Mouse (Mus musculus): ENCODE measurements at regions not wholly inside any gene's neighbourhood (a gene's known extent, or its start where the extent isn't known, plus 50 kb on each side); places are given as distances from the start of the nearest gene placed in this dataset.

DNA sequence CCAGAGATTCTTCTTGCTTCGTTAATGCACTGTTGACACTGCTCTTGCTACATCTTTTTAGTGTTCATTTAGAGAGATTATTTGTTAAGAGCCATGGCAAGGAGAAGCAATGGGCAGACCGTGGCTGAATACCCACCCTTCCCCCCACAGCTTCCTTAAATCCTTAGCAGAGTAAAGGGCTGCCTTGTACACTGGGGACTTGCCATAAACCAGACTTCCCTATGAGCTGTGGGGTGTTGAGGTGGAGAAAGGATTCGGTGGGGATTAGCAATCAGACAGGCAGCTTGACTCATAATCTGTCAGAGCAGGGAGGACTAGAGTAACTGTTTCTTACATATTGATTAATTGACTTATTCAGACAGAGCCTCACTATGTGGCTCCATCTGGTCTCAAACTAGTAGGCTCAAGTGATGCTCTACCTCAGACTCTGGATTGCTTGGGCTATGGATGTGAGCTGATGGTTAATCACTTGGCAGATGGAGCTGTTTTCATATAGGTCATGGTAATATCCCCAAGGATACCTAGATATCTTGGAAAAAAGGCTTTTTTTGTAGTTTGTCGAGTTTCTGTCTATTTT, 166.7 kb downstream of the Cmpk2 start:
- dilution Hi-C loops (cut with MboI; ENCODE audit: extremely low pct_ligation_motif_present, extremely low pct_unique_long_range_greater_than_20kb, low sequenced_read_pairs) (no loop called here), in situ Hi-C loops (cut with MboI; ENCODE audit: low pct_ligation_motif_present, low pct_unique_long_range_greater_than_20kb, low sequenced_read_pairs) (no loop called here)
- H3K27ac ChIP-seq (ENCODE audit: insufficient read depth, low read depth) = no peak overlapping the region

DNA sequence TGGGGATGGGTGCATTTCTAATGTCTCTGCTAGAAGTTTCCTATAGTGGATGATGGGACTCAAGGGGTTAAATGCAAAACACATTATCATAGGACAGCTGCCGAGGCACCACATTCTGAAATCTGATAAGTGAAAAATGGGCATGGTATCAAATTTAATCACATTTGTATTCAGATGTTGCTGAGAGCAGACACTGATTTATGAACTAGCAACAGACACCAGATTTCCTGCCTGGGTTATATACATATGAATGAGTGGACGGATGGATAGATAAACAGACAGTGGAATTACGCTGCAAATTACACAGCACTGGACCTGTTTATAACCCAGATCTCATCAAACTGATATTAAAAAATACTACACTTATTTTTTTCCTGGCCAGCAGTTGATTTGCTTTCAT, 166.2 kb downstream of the Cmpk2 start:
- H3K9ac ChIP-seq (ENCODE audit: insufficient read depth, low read depth) = no peak overlapping the region
- no peak overlapping the region for H3K4me3 ChIP-seq (replicated peaks in 1 of 3; ENCODE audit: low read depth in 2 of 3, low read length in 2 of 3, poor library complexity in 1 of 3)
- no peaks in the 10 kb centered on the region for H3K9me3 ChIP-seq (replicated peaks; ENCODE audit: low read length)
- no peak overlapping the region for H3K4me2 ChIP-seq (ENCODE audit: insufficient read depth, low read depth, poor library complexity, severe bottlenecking)
- in situ Hi-C loops (cut with MboI; ENCODE audit: low pct_ligation_motif_present, low pct_unique_long_range_greater_than_20kb, low sequenced_read_pairs) = no loop called here
- H3K27ac ChIP-seq (ENCODE audit: insufficient read depth, low read depth) = no peak overlapping the region
- TF ChIP-seq BHLHE40 (IDR thresholded peaks at IDR 0.05; ENCODE audit: low read depth, low read length) = no peak
- no peaks in the 10 kb centered on the region for H3K36me3 ChIP-seq (replicated peaks in 1 of 2; ENCODE audit: control insufficient read depth in 1 of 2, insufficient read depth in 1 of 2, low read length in 1 of 2)
- H3K79me2 ChIP-seq (replicated peaks; ENCODE audit: control insufficient read depth, extremely low read depth, insufficient read depth, poor library complexity, severe bottlenecking) = no peaks in the 10 kb centered on the region
- no peak for DNase-seq (ENCODE audit: extremely low read depth)
- dilution Hi-C loops (cut with MboI; ENCODE audit: extremely low pct_ligation_motif_present, extremely low pct_unique_long_range_greater_than_20kb, low sequenced_read_pairs) = no loop called here
- H3K27me3 ChIP-seq (replicated peaks) = no peaks in the 10 kb centered on the region
- no peaks in the 10 kb centered on the region for H3K4me1 ChIP-seq (ENCODE audit: control insufficient read depth in 1 of 2, insufficient read depth in 2 of 2)

More for the DNA sequence above, 166.7 kb downstream of the Cmpk2 start:
- H3K9ac ChIP-seq (ENCODE audit: insufficient read depth, low read depth) = no peak overlapping the region
- H3K79me2 ChIP-seq (replicated peaks; ENCODE audit: control insufficient read depth, extremely low read depth, insufficient read depth, poor library complexity, severe bottlenecking) = no peaks in the 10 kb centered on the region
- no peak overlapping the region for H3K4me2 ChIP-seq (ENCODE audit: insufficient read depth, low read depth, poor library complexity, severe bottlenecking)
- H3K4me3 ChIP-seq (replicated peaks in 1 of 3; ENCODE audit: low read depth in 2 of 3, low read length in 2 of 3, poor library complexity in 1 of 3) = no peak overlapping the region
- no peak for DNase-seq (ENCODE audit: extremely low read depth)
- TF ChIP-seq SIN3A (IDR thresholded peaks at IDR 0.05; ENCODE audit: low read length) (no peak), MAZ (IDR thresholded peaks at IDR 0.05; ENCODE audit: low read depth, low read length) (no peak), RCOR1 (conservative IDR thresholded peaks at IDR 0.05; ENCODE audit: low read depth, low read length) (no peak), MAX (IDR thresholded peaks at IDR 0.05; ENCODE audit: low read length) (no peak), RAD21 (IDR thresholded peaks at IDR 0.05; ENCODE audit: low read depth, low read length) (no peak), CHD1 (IDR thresholded peaks at IDR 0.05; ENCODE audit: low read depth, low read length) (no peak), E2F4 (IDR thresholded peaks at IDR 0.05; ENCODE audit: insufficient replicate concordance, low read depth, low read length) (no peak), NRF1 (IDR thresholded peaks at IDR 0.05; ENCODE audit: low read depth, low read length) (no peak), ZMIZ1 (IDR thresholded peaks at IDR 0.05; ENCODE audit: low read depth, low read length) (no peak), POLR2A (IDR thresholded peaks at IDR 0.05; ENCODE audit: low read depth, low read length) (no peak), MAFK (IDR thresholded peaks at IDR 0.05; ENCODE audit: insufficient replicate concordance, low read length) (no peak), NELFE (IDR thresholded peaks at IDR 0.05; ENCODE audit: low read depth, low read length) (no peak), CTCF (conservative IDR thresholded peaks at IDR 0.05 in 1 of 2, IDR thresholded peaks at IDR 0.05 in 1 of 2; ENCODE audit: low read depth in 2 of 2, low read length in 2 of 2) (no peak), PAX5 (IDR thresholded peaks at IDR 0.05; ENCODE audit: low read length) (no peak), UBTF (IDR thresholded peaks at IDR 0.05; ENCODE audit: low read depth, low read length) (no peak), JUN (IDR thresholded peaks at IDR 0.05; ENCODE audit: insufficient read depth, low read depth, low read length) (no peak), USF1 (IDR thresholded peaks at IDR 0.05; ENCODE audit: low read depth, low read length) (no peak)
- no peaks in the 10 kb centered on the region for H3K9me3 ChIP-seq (replicated peaks; ENCODE audit: low read length)
- H3K4me1 ChIP-seq (ENCODE audit: control insufficient read depth in 1 of 2, insufficient read depth in 2 of 2) = no peaks in the 10 kb centered on the region
- H3K36me3 ChIP-seq (replicated peaks in 1 of 2; ENCODE audit: control insufficient read depth in 1 of 2, insufficient read depth in 1 of 2, low read length in 1 of 2) = no peaks in the 10 kb centered on the region
- H3K27me3 ChIP-seq (replicated peaks) = no peaks in the 10 kb centered on the region
